Mouse (Mus musculus) kidney, adult 9 months (tissue): ENCODE data around the gene Thap2.

Source experiments
- DNase-seq: peaks from one replicate; pipeline ENCODE4 v3.0.0; 2022

Thap2 gene

DNA sequence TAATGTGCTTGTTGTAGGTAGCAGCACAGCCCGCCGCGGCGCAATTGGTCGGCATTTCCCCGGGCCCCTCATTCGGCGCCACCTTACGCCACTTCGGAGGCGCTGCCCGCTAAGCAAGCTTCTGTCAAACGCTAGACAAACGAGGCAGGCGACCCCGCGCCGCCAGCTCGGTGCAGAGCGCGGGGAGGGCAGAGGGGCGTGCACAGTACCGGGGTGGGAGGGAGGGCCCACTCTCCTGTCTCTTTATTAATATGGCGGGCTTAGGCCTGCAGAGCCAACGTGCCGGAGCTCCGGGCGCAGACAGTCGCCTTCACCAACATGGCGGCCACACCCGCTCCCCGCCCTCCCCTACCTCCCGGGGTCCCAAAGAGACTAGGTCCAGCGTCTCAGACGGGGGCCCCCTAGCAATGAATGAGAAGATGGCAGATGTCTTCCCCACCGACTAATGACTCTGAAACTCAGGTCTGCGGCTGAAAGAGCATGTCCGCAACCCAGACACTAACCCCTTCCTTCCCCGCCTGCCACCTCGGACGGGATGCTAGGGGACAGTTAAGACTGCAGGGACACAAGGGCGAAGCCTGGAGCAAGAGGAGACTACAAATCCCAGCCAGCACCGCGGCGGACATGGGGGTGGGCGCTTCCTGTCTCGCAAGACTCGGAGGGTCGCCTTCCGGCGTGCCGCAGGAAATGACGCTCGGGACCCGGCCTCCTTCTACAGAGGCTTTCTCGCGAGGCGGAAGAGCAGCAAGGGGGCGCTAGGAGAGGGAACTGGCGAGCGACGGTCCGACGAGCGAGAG lies at the start of gene Thap2, which contains the start of gene Zfc3h1:
TSS of gene Thap2 (minus strand) at position 223 of the 797 bp plus-strand sequence.
TSS of gene Zfc3h1 (plus strand) at position 739 of the 797 bp plus-strand sequence.
- DNase-seq, result peak; percentile 99

DNA sequence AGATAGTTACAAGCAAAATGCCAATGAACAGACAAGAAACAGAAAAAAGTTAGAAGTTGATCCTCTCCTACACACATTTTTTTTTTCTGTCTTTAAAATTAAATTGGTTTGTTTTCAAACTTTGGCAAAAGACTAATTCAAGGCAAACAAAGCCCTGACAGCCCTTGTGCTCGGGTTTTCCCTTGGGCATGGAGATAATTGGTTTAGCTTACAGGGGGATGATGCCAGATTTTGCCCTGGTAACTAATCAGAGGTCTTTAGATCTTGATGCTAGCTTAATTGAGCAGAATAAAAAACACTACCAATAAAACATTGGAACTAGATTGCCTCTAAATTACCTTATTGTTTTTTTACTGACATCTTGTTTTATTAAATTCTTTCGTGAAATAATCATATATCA lies 41.1 kb upstream of the Thap2 start:
- no peak for DNase-seq

DNA sequence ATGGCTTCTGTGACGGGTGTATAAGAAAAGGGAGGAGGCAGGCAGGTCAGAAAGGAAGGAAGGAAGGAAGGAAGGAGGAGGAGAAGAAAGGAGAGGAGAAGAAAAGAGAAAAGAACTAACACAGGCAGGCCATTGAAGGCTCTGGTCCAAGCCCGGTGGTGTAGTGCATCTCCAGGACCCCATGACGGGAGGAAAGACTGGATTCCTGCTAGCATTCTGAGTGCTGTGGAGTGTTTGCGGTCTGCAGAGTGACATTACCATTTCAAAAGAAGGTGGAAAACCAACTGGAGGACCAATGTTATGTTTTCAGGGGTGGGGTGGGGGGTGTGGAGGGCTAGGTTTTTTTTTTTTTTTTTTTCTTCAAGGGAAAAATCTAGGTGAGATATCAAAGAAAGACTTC lies 37.7 kb upstream of the Thap2 start:
- no peak for DNase-seq

DNA sequence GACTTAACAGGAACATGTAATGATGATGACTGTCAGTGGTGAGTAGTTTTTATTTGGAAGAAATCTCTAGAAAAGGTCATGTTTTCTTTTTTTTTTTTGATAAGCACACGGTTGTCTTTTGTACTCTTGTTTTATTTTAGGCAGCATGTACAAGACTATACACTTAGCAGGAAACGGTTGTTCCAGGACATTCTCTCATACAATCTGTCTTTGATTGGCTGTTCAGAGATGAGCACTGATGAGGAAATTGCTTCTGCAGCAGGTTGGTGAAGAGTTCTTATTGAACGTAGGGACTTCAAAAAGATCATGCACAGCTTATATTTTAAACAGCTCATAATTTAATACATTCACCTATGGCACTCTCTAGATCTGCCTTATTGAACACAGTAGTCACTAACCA lies 29.8 kb upstream of the Thap2 start:
- no peak for DNase-seq

DNA sequence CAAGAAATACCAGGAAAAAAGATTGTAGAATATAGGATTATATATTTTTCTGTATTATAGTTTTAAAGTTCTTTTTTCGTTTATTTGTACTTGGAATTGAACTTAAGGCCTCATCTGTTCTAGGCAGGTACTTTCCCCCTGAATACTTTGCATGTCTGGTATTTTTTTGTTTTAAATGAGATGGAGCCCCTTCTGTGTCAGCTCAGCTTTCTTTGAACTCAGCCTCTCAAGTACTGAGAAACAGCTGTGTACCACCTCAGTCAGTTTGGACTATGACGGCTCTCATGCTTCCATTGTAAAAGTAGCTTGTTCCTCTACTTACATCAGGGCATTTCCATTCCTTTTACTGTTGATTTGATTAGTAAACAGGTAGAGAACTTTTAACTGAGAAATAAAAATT lies 29.3 kb upstream of the Thap2 start:
- DNase-seq, result no peak

DNA sequence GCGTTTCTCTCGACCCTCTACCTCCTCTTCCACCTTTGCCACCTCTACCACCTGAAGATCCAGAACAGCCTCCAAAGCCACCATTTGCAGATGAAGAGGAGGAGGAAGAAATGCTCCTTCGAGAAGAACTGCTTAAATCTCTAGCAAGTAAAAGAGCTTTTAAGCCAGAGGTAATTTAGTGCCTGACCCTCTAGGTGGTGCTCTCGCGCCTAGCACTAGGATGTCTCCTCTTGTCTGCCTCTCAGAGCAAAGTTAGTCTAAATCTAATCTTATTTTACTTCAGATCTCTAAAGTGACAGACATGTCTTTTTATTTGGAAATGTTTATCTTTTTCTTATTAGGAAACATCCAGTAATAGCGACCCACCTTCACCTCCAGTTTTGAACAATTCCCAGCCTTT lies 22.1 kb upstream of the Thap2 start:
- DNase-seq, result peak; percentile 49

DNA sequence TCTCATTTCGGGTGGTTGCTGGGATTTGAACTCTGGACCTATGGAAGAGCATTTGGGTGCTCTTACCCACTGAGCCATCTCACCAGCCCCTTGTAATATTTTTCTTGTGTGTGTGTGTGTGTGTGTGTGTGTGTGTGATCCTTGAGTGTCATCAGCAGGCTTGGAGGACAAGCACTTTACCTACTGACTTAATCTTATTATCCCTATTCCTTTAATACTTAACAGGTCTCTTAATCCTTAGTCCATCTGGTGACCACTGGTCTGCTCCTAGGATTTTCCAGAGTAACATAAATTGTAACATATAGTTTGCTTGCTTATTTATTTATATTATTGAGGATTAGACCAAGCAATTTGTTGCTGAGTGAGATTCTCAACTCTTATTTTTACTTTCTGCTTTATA lies 7.7 kb upstream of the Thap2 start:
- no peak for DNase-seq

DNA sequence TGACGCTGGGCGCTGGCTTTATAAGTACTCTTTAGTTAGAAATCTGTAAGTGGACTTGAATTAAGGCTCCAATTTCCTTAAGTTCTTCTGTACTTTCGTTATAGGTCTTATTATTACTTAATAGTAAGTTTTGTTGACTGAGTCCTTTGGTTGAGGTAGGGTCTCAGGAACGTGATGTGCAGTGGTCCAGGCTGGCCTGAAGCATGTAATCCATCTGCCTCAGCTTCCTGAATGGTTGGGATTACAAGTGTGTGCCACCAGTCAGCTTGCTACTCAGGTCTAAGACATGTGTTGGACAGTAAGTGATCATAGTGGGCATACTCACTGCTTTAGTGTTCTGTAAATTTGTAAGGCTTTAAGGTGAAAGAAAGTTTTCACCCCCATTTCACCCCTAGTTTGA lies 6.8 kb upstream of the Thap2 start:
- no peak for DNase-seq

DNA sequence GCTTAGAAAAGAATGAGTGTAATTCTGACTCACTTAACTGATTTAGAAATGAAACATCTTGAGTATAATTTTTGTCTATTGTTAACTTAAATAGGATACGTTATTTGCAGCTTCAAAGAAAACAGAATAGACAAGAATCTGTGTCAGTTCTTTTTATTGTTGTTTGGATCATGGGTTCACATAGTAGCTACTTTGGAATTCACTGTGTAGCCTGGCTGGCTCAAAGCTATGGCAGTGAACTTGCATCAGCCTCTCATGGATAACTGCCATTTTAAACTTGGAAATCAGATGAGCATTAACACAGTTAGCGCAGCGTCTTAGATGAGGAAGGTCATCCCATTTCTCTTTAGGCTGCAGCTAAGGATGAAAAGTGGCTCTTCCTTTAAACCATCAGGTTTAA lies 3.6 kb upstream of the Thap2 start:
- DNase-seq, result no peak

DNA sequence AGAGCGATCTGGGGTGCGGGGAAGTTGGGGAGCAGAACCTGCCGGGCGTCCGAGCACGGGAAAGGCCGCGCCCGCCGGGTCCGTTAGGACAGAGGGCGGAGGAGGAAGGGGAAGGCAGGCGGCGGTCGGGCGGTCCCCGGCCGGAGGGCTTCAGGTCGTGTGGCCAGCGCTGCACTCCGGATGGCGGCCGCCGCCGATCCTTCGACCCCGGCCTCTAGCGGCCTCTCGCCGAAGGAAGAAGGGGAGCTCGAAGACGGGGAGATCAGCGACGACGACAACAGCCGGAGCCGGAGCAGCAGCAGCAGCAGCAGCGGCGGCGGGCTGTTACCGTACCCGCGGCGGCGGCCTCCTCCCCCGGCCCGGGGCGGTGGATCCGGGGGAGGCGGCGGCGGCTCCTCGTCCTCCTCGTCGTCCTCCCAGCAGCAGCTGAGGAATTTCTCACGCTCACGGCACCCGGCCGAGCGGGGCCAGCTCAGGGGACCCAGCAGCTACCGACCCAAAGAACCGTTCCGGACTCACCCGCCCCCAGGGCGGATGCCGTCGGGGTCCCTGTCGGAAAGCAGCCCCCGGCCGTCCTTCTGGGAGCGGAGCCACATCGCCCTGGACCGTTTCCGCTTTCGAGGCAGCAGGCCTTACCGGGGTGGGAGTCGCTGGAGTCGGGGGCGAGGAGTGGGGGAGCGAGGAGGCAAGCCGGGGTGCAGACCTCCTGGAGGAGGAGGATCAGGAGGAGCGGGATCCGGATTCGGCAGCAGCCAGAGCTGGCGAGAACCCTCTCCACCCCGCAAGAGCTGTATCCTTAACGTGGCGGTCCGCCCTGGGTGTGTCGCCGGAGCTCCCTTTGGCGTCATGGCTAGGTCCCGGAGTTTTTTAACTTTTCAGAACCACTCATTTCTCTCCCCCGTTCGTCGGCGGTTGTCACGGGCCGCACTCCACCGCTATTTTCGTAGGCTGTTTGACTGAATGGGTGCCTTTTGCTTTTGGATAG lies 1.1 kb upstream of the Thap2 start:
- peak; percentile 45 for DNase-seq

DNA sequence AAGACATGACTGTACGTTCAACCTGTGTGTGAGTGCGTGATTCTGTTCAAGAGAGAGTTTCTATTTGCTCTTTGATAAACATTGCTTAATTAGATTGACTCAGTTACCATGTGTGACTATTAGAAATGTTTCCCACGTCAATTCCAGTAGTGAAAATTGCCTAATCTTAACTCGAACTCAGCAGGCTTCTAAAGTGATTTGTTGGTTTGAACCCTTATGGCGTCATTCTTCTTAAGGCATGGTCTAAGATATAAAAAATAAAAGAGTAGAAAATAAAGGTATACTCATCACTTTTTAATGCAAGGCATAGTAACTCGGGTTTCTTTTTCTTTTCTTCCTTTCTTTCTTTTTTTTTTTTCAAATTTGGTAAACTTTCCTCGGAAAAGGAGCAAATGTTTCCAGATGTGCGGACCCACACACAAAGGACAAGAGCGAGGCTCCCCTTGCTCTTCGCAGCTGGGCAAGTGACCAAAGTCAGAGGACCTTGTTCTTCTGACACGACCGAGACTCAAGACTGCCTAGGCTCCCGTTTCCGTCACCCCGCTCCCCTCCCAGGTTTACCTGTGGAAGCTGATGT lies 511 bp downstream of the Thap2 start:
- DNase-seq, result peak; percentile 24

DNA sequence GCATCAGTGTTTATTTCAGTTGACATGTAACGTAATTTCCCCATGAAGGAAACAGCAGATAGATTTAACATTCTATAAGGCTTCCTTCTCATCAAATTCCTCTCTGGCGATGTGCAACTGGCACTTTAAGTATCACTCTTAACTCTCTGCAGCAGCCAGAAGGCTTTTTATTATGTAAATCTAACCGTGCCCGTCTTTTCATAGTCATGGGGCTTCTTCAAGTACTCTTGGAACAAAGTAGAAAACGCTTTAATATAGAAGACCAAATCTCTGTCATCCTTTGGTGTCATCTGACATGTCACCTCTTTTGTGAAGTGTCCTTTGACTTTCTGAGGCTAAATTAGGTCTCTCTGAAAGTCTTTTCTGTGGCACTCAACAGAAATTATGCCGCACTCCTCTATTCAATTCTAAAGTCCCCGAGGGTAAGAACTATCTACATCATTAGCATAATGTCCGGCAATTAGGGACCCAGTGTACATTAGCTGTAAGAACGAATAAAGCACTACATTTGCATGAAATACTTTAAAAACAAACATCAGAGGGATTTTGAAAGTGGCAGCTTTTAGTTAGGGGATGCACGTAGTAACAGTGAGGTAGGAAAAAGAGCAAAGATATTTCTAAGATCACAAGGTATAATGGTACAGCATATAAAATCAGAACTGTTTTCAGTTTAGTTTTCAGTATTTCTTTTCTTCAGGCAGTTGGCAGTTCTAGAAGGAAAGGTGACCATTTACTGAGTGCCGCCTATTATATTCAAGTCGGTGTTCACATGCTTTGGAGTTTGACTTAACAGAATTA lies 1.2 kb downstream of the Thap2 start:
- no peak for DNase-seq

DNA sequence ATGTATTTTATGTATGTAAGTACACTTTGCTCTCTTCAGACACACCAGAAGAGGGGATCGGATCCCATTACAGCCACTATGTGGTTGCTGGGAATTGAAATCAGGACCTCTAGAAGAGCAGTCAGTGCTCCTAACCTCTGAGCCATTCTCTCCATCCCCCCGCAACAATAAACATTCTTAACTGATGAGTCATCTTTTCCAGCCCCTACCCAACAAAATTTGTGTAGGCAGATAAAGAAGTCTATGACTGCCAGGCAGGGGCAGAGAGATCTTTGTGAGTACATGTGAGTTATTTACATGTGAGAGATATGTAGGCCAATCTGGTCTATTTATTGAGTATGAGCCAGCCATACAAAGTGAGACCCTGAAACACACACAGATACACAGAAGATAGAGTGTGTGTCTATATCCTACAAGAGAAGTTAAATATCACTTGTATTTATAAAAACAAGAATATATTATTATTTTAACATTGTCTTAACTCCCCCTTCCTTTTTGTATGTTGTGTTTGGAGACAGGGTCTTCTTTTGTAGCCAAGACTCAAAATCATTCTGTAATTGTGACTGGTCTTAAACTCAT lies 2.6 kb downstream of the Thap2 start:
- no peak for DNase-seq

DNA sequence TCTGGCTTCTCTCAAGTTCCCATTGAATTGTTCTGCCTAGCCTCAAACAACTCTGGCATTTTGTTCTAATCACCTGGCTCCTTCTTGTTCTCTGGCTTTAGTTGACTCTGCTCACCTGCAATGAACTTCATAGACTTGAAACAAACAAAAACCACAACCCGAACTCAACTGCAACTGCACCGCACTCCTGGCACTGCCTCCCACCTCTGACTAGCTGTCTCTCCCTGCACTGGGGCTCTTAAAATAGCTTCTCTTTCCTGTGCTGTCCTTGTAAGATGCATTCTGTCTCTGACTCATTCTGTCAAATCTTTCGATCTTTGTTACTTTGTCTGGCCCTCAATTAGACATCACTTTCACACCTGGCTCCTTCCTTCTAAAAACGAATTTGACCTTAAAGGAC lies 21.1 kb downstream of the Thap2 start:
- no peak for DNase-seq

DNA sequence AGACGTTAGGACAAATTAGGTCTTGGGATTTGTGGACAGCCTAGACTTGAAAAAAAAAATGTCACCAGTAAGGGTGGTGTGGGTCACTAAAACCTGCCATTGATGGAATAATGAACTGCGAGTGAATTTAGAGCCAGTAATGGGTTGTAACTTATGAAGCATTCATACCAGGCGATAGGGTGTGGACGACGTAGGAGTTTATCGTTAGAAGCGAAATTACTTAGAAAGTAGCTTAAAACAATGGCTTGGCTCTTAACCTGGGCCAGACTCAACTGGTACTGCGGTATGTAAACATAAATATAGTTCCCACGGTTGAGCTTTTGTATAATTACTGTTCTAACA lies 21.6 kb downstream of the Thap2 start:
- no peak for DNase-seq

DNA sequence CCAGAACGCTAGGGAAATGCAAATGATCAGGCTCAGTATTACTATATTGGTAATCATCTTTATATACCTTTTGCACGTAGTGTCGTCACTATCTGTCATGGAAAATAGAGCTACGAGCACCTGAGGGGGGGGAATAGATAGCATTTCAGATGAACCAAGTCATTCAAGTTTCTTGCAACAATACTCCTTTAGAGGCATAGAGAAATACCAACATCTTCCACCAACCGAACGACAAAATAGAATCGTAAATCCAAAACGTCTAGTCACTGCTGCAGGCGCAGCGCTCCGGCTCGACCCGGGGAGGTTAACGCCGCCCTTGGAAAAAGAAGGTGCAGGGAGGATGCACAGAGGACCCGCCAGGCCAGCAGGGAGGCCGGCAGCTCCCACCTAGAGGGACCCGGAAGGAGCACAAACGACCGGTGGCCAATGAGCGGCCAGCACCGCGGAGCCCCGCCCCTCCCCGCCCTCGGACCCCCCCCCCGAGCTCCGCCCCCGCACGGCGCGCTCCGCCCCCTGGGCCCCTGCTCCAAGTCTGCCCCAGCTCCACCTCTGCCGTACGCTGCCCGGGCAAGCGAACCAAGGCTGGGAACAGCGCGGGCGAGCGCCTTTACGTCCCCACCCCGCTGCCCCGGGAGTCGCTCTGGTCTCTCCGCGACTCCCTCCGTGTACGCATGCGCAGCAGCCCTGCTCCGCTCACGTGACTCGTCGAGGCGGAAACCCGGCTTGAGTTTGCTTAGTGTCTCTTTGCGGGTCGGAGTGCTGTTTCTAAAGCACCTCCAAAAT lies 22.2 kb downstream of the Thap2 start, which contains the start of gene Tmem19:
TSS of gene Tmem19 (minus strand) at position 662 of the 783 bp plus-strand sequence.
- DNase-seq, result peak; percentile 98

DNA sequence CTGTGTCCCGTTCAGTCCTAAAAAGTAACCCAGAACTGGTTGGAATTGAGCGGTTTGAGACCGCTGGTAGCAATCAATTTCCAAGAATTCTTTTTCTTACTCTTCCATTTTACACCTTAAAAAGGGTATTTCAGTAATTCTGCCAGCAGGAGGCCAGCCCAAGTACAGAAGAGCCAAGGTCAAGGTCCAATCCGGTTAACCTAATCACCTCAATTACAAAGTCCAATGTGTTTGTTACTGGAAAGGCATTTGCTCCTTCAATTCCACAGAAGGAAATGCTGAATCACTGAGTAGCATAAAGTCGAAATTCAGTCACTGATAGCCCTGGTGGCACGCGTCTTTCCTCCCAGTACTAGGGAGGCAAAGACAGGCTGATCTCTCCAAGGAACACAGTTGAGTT lies 25.2 kb downstream of the Thap2 start:
- peak; percentile 92 for DNase-seq

DNA sequence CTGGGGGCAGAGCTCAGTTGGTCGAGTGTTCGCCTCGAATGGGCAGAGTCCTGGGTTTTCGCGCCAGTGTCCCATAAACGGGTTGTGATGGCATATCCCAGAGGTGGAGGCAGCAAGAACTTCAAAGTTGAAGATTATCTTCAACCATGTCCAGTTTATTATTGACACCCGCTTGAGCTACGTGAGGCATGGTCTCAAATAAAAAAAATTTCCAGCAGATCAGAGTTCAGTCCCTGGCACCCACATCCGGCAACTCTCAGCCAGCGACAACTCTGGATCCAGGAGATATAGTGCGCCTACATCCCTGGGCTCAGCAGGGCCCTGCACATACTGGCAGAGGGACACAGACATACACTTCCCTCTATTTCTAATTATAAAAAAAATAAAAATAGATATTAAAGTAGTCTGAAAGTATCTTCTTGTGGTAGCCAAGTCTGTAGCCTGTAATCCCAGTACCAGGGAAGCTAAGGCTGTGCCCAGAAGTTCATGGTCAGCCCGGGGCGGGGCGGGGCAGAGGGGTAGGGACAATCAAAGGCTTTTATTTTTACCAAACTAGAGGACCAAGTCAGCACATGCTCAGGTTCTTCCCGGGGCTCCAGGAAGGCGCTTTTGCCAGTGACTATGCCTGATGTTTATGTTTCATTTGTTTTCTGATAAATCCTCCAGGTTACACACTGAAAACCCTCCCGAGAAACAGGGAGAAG lies 25.9 kb downstream of the Thap2 start:
- DNase-seq, result peak; percentile 66

DNA sequence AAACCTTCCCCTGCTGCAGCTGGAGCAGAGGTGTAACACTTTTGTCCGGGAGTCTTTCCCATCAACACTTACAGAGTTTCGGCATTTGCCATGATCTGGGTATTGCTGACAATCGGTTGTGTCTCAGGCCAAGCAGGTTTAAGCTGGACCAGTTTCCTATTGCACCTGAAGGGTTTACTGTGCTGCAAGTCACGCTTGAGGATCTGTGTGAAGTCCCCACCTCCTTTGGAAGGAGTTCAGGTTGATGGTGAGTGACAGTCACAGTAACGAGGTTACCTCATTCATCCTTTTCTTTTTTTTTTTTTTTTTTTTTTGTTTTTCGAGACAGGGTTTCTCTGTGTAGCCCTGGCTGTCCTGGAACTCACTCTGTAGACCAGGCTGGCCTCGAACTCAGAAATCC lies 28.1 kb downstream of the Thap2 start:
- DNase-seq, result peak; percentile 19

DNA sequence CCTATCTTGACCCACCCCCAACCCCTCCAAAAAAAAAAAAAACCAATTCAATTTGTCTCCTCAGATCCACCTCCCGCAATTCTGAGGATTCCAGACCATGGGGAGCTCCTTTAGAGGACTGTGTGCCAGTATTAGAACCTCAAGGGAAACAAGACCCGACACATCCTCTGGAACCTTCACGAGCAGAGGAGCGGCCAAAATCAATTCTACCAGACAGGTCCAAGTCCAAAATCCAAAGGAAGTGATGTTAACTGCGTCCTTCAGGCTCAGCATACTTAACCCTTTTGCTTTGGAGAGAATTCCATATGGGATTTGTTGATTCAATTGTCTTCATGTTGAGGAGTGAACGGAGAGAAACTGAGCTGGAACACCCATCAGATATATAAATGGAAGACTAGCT lies 29.2 kb downstream of the Thap2 start:
- peak; percentile 42 for DNase-seq

DNA sequence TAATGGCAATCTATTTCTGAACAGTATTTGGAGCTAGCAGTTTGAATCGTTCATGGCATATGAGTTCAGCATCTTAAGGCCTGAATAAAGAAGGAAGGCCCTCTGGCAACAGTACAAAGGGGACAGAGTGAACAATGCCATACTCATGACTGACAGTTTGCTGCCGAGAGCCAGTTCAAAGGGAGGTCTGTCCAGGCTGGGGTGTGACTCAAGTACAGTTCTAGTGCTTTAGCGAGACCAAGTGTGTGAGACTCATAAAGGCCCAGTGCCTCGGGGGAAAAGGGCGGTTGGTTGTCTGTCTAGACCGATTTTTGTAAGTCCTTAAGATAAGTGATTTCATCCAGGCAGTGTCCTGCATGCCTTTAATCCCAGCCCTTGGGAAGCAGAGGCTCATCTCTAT lies 29.7 kb downstream of the Thap2 start:
- DNase-seq, result no peak
